ENCODE assay signal across 13 mouse cellular contexts in the genomic region with DNA sequence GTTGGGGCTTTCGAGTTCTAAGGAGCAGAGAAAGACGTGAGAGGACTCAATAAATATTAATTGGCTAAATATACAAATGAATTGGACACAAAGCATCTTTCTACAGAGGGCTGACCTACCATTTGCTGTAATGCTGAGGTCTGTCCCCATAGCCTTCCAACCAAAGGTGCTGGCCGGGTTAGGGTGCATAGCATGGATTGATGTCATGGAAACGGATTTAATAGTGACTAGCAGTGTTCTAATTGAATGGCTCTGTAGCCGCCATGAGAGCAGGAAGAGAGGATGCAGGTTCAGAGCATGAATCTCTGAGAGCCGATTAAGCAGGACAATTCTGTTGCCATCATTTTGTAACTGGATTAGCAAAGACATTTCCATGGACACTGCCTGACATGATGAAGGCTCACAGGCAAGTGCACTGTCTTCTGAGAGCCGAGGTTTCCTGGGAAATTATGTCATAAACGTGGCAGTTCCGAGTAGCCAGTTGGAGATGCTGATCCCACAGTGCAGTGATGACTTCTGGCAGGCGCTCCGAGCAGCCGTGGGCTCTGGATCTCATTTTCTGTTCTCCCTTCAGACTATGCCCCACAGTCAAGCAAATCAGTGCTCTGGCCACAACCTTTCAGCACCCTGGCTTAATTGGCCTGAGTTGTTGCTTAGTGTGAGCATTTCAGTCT.
A peak's percentile ranks its signal among the peaks of the same experiment; 100 is the strongest.
DNase-seq lines count a peak whose midpoint lies in the region; ATAC-seq and TF ChIP-seq lines count a peak whose summit lies in the region.
"Had no signal": no experiment of that assay in that cellular context is flagged by ENCODE, and none has a peak within 500 bp of the region (broad histone marks: within the 10 kb centered on the region; RNA-seq: fewer than 3 reads in every experiment).

No protein-coding gene starts in this region.

- no peak for DNase-seq in forebrain, embryonic 10.5 days (ENCODE audit: extremely low spot score, low spot score)
- DNase-seq in forebrain, embryonic 11.5 days (ENCODE audit: low spot score): no peak
- DNase-seq in cerebellum, postnatal 14 days: peak; percentile 37 to 48
- DNase-seq in forebrain, postnatal 0 days: no peak
- DNase-seq in midbrain, embryonic 14.5 days: peak; percentile 56
- no peak for DNase-seq in thymus, adult 2 months
- DNase-seq in adipocyte (ENCODE audit: low spot score): no peak
- DNase-seq: kidney, postnatal 25 days; liver had no signal

- peak overlapping the region; percentile 13; the same call in 1 of the 2 replicates for H3K27ac ChIP-seq in forebrain, embryonic 10.5 days
- H3K27ac ChIP-seq in forebrain, embryonic 11.5 days (ENCODE audit: low read depth, low read length): no peak overlapping the region
- H3K27ac ChIP-seq in forebrain, postnatal 0 days (ENCODE audit: low read depth, low read length): no peak overlapping the region
- H3K27ac ChIP-seq in midbrain, embryonic 14.5 days (replicated peaks; ENCODE audit: low read depth, low read length): peak overlapping the region; percentile 43
- no peak overlapping the region for H3K27ac ChIP-seq in thymus, adult 2 months (ENCODE audit: control insufficient read depth, insufficient read depth, low read length)
- H3K27ac ChIP-seq: lung, embryonic 15.5 days had no signal

- H3K36me3 ChIP-seq in forebrain, embryonic 10.5 days (replicated peaks): no peaks in the 10 kb centered on the region
- no peaks in the 10 kb centered on the region for H3K36me3 ChIP-seq in forebrain, embryonic 11.5 days (ENCODE audit: control insufficient read depth, insufficient read depth, low read length)
- H3K36me3 ChIP-seq in forebrain, postnatal 0 days (ENCODE audit: insufficient read depth): no peaks in the 10 kb centered on the region
- H3K36me3 ChIP-seq in midbrain, embryonic 14.5 days (ENCODE audit: control insufficient read depth, insufficient read depth, low read length): no peaks in the 10 kb centered on the region
- no peaks in the 10 kb centered on the region for H3K36me3 ChIP-seq in thymus, adult 2 months (ENCODE audit: control insufficient read depth, insufficient read depth, low read length)
- H3K36me3 ChIP-seq: lung, embryonic 15.5 days had no signal

- TF ChIP-seq POLR2A in thymus, adult 2 months (IDR thresholded peaks at IDR 0.05; ENCODE audit: control insufficient read depth, extremely low read depth, insufficient read depth, low read length, poor library complexity): no peak

- H3K9ac ChIP-seq in forebrain, embryonic 11.5 days (ENCODE audit: low read length): no peak overlapping the region
- no peak overlapping the region for H3K9ac ChIP-seq in forebrain, postnatal 0 days
- no peak overlapping the region; the same call in 1 of the 2 replicates for H3K9ac ChIP-seq in midbrain, embryonic 14.5 days (replicated peaks; ENCODE audit: low read length)
- H3K9ac ChIP-seq: lung, embryonic 15.5 days had no signal

- 74% methylated on average over 12 of the region's 12 CpGs for WGBS in forebrain, embryonic 10.5 days
- WGBS in forebrain, embryonic 11.5 days: 57% methylated on average over 12 of the region's 12 CpGs
- WGBS in forebrain, postnatal 0 days: 18% methylated on average over 12 of the region's 12 CpGs
- WGBS in midbrain, embryonic 14.5 days: 8% methylated on average over 12 of the region's 12 CpGs
- 92% methylated on average over 12 of the region's 12 CpGs for WGBS in thymus, adult 2 months

- H3K27me3 ChIP-seq in forebrain, embryonic 10.5 days (ENCODE audit: poor library complexity, severe bottlenecking): no peaks in the 10 kb centered on the region
- H3K27me3 ChIP-seq in forebrain, embryonic 11.5 days (ENCODE audit: control insufficient read depth, insufficient read depth, low read length): no peaks in the 10 kb centered on the region
- H3K27me3 ChIP-seq in forebrain, postnatal 0 days (ENCODE audit: insufficient read depth, low read length): no peaks in the 10 kb centered on the region
- H3K27me3 ChIP-seq in midbrain, embryonic 14.5 days (ENCODE audit: control insufficient read depth, insufficient read depth, low read length): no peaks in the 10 kb centered on the region
- no peaks in the 10 kb centered on the region for H3K27me3 ChIP-seq in thymus, adult 2 months (ENCODE audit: control insufficient read depth, insufficient read depth, low read length)
- H3K27me3 ChIP-seq: lung, embryonic 15.5 days had no signal

- ATAC-seq in forebrain, embryonic 11.5 days (replicated peaks; ENCODE audit: low FRiP score): no peak
- peak; percentile 58 for ATAC-seq in forebrain, postnatal 0 days
- no peak for ATAC-seq in midbrain, embryonic 14.5 days (ENCODE audit: low FRiP score, low TSS enrichment)
- no peak for ATAC-seq in inflammation-experienced regulatory T-cells, adult 6 months
- ATAC-seq: intestine, embryonic 16.5 days had no signal

- no peak overlapping the region for H3K4me2 ChIP-seq in forebrain, embryonic 11.5 days (ENCODE audit: low read depth, low read length, severe bottlenecking)
- H3K4me2 ChIP-seq in forebrain, postnatal 0 days (ENCODE audit: low read depth): no peak overlapping the region
- peak overlapping the region; percentile 28 for H3K4me2 ChIP-seq in midbrain, embryonic 14.5 days (ENCODE audit: low read length)
- H3K4me2 ChIP-seq: lung, embryonic 15.5 days had no signal

- no peak for TF ChIP-seq CTCF in forebrain, postnatal 0 days (IDR thresholded peaks at IDR 0.05; ENCODE audit: low read depth)
- TF ChIP-seq CTCF in thymus, adult 2 months (IDR thresholded peaks at IDR 0.05; ENCODE audit: borderline replicate concordance, control insufficient read depth, extremely low read depth, insufficient read depth, low read length, poor library complexity): no peak

- H3K4me3 ChIP-seq in forebrain, embryonic 10.5 days: no peak overlapping the region
- H3K4me3 ChIP-seq in forebrain, embryonic 11.5 days (ENCODE audit: low read depth, low read length): no peak overlapping the region
- H3K4me3 ChIP-seq in forebrain, postnatal 0 days (ENCODE audit: low read depth, low read length): no peak overlapping the region
- H3K4me3 ChIP-seq in midbrain, embryonic 14.5 days (replicated peaks; ENCODE audit: low read depth, low read length): no peak overlapping the region
- no peak overlapping the region for H3K4me3 ChIP-seq in thymus, adult 2 months (ENCODE audit: control insufficient read depth, insufficient read depth, low read length)
- H3K4me3 ChIP-seq: erythroblast, embryonic 14.5 days; lung, embryonic 15.5 days had no signal

- no peaks in the 10 kb centered on the region for H3K9me3 ChIP-seq in forebrain, embryonic 10.5 days
- no peaks in the 10 kb centered on the region for H3K9me3 ChIP-seq in forebrain, embryonic 11.5 days (ENCODE audit: control insufficient read depth, low read length)
- H3K9me3 ChIP-seq in forebrain, postnatal 0 days (ENCODE audit: low read length): no peaks in the 10 kb centered on the region
- no peaks in the 10 kb centered on the region for H3K9me3 ChIP-seq in midbrain, embryonic 14.5 days (ENCODE audit: control insufficient read depth, low read length)
- H3K9me3 ChIP-seq: lung, embryonic 15.5 days had no signal

- H3K4me1 ChIP-seq in forebrain, embryonic 10.5 days: peaks cover 14% of the 10 kb centered on the region
- no peaks in the 10 kb centered on the region for H3K4me1 ChIP-seq in forebrain, embryonic 11.5 days (replicated peaks; ENCODE audit: control insufficient read depth, insufficient read depth, low read length)
- H3K4me1 ChIP-seq in forebrain, postnatal 0 days (ENCODE audit: insufficient read depth): no peaks in the 10 kb centered on the region; the same call in 1 of the 2 replicates
- H3K4me1 ChIP-seq in midbrain, embryonic 14.5 days (ENCODE audit: control insufficient read depth, insufficient read depth, low read length): peaks cover 15% of the 10 kb centered on the region
- no peaks in the 10 kb centered on the region for H3K4me1 ChIP-seq in thymus, adult 2 months (replicated peaks; ENCODE audit: control insufficient read depth, insufficient read depth, low read length)
- H3K4me1 ChIP-seq: lung, embryonic 15.5 days had no signal

Comparison
In these comparisons a context has a peak if more than half of its experiments do, and no peak if none do; other contexts are left out.
1. H3K27ac ChIP-seq: peak in forebrain, embryonic 10.5 days (single experiment) and midbrain, embryonic 14.5 days (single experiment); none in forebrain, embryonic 11.5 days (single experiment), forebrain, postnatal 0 days (single experiment) and thymus, adult 2 months (single experiment).
2. DNase-seq: peak in cerebellum, postnatal 14 days (2 of 2) and midbrain, embryonic 14.5 days (single experiment); none in forebrain, embryonic 10.5 days (single experiment), forebrain, embryonic 11.5 days (single experiment), forebrain, postnatal 0 days (single experiment), thymus, adult 2 months (single experiment) and adipocyte (single experiment).